Mouse (Mus musculus): Measurements from ENCODE around the gene Lrrc66.

DNA sequence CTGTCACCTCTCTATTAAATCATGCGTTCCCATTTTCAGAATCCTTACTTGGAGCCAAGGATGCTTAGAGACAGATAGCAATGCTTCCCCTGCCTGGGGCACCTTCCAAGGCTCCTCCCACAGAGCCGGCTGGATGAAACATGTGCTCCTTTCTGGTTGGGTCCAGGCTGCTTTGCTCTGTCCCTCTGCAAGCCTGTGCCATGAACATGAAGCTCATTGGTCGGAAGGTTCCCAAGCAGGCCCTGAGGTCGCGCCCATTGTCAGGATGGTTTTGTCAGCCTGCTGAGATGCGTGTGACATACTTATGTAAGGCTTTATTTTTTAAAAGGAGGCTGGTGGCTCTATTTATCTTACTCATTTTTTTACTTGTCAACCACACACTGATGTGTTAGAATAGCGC, 55.6 kb downstream of the Lrrc66 start:
- TF ChIP-seq MYC (IDR thresholded peaks at IDR 0.05; ENCODE audit: low read depth, low read length), result no peak
- TF ChIP-seq BHLHE40 (IDR thresholded peaks at IDR 0.05; ENCODE audit: low read depth, low read length), result no peak
- no peak for TF ChIP-seq ZNF384 (IDR thresholded peaks at IDR 0.05; ENCODE audit: low read depth, low read length)
- TF ChIP-seq MEF2A (IDR thresholded peaks at IDR 0.05; ENCODE audit: borderline replicate concordance, low read depth, low read length), result no peak

Data from CH12.LX (cell line).